Mouse (Mus musculus) liver, postnatal 0 days (tissue): Measurements from ENCODE around the gene Sash1.
"Not testable (repeated sequence)": the region's sequence is repeated elsewhere in the genome, so short reads cannot be mapped to it uniquely, and the experiment has no call there.

ENCODE experiments used
- CTCF ChIP-seq: sonication (generic); IDR thresholded peaks from 2 replicates; pipeline ENCODE4 v1.5.1; 2016; ENCODE audit warnings: antibody characterized with exemption, low read depth
- EP300 ChIP-seq: IDR thresholded peaks from 2 replicates; pipeline ENCODE4 v1.6.1; 2016; ENCODE audit warnings: antibody characterized with exemption, low read depth, mild to moderate bottlenecking

GRCm38 (mm10) chr10:8696636-8697035, 189.2 kb downstream of the Sash1 start:
- TF ChIP-seq CTCF, EP300: not testable (repeated sequence)
